In genomic region chr16:90016046-90016445, GRCm38 (mm10) we compare ENCODE assay signal across 17 mouse cellular contexts.
DNase-seq lines count a peak whose midpoint lies in the region; ATAC-seq lines count a peak whose summit lies in the region.
"Had no signal": no experiment of that assay in that cellular context is flagged by ENCODE, and none has a peak within 500 bp of the region (broad histone marks: within the 10 kb centered on the region; RNA-seq: fewer than 3 reads in every experiment).

No protein-coding gene starts in this region.

- 34% methylated on average over 4 of the region's 4 CpGs for WGBS in kidney, embryonic 16.5 days
- 25% methylated on average over 4 of the region's 4 CpGs for WGBS in lung, embryonic 16.5 days

- no peak overlapping the region for H3K4me3 ChIP-seq in kidney, embryonic 16.5 days (ENCODE audit: low read length)
- H3K4me3 ChIP-seq in lung, embryonic 16.5 days (ENCODE audit: low read length), result no peak overlapping the region
- H3K4me3 ChIP-seq: embryonic facial prominence, embryonic 10.5 days; forebrain, embryonic 13.5 days; heart, embryonic 12.5 days had no signal

- H3K27me3 ChIP-seq in kidney, embryonic 16.5 days (ENCODE audit: insufficient read depth, low read length), result no peaks in the 10 kb centered on the region
- no peaks in the 10 kb centered on the region for H3K27me3 ChIP-seq in lung, embryonic 16.5 days (ENCODE audit: control insufficient read depth, insufficient read depth, low read depth, low read length)
- H3K27me3 ChIP-seq: forebrain, embryonic 13.5 days; heart, embryonic 12.5 days had no signal

- no peak overlapping the region for H3K27ac ChIP-seq in kidney, embryonic 16.5 days (ENCODE audit: low read length)
- peak overlapping the region; percentile 34 for H3K27ac ChIP-seq in lung, embryonic 16.5 days (ENCODE audit: low read length)
- H3K27ac ChIP-seq: embryonic facial prominence, embryonic 10.5 days; forebrain, embryonic 13.5 days had no signal

- H3K9ac ChIP-seq in kidney, embryonic 16.5 days (replicated peaks; ENCODE audit: low read length), result no peak overlapping the region
- H3K9ac ChIP-seq in lung, embryonic 16.5 days (ENCODE audit: low read length), result no peak overlapping the region
- H3K9ac ChIP-seq: forebrain, embryonic 13.5 days; forebrain, postnatal 0 days; heart, embryonic 12.5 days had no signal

- DNase-seq in kidney, adult 9 months, result peak; percentile 5
- no peak for DNase-seq in kidney, adult 11 months
- peak; percentile 21 to 32 for DNase-seq in kidney, postnatal 4 days
- DNase-seq in lung, postnatal 10 days, result no peak
- peak; percentile 23 for DNase-seq in lung, postnatal 36 days
- no peak for DNase-seq in adrenal gland, adult 2 months
- DNase-seq: adrenal gland, adult 8-10 months; adrenal gland, postnatal 36 days; cerebellum, adult 2 months; cerebellum, postnatal 10 days; forebrain, postnatal 0 days; gastrocnemius, postnatal 14 days had no signal

- H3K4me1 ChIP-seq in kidney, embryonic 16.5 days (ENCODE audit: insufficient read depth, low read length), result peaks cover 29% of the 10 kb centered on the region
- peaks cover 21% of the 10 kb centered on the region for H3K4me1 ChIP-seq in lung, embryonic 16.5 days (replicated peaks; ENCODE audit: control insufficient read depth, insufficient read depth, low read length)

- no peak overlapping the region for H3K4me2 ChIP-seq in kidney, embryonic 16.5 days (replicated peaks; ENCODE audit: low read depth, low read length)
- H3K4me2 ChIP-seq in lung, embryonic 16.5 days (ENCODE audit: low read depth, low read length), result no peak overlapping the region
- H3K4me2 ChIP-seq: forebrain, embryonic 13.5 days; heart, embryonic 12.5 days had no signal

- H3K36me3 ChIP-seq in kidney, embryonic 16.5 days (ENCODE audit: insufficient read depth, low read length), result no peaks in the 10 kb centered on the region
- H3K36me3 ChIP-seq in lung, embryonic 16.5 days (ENCODE audit: control insufficient read depth, insufficient read depth, low read length), result no peaks in the 10 kb centered on the region
- H3K36me3 ChIP-seq: heart, embryonic 12.5 days had no signal

- H3K9me3 ChIP-seq in kidney, embryonic 16.5 days (ENCODE audit: low read length), result no peaks in the 10 kb centered on the region; the same call in 1 of the 2 replicates
- H3K9me3 ChIP-seq in lung, embryonic 16.5 days (ENCODE audit: control insufficient read depth, low read length), result no peaks in the 10 kb centered on the region
- H3K9me3 ChIP-seq: embryonic facial prominence, embryonic 10.5 days; forebrain, embryonic 13.5 days; heart, embryonic 12.5 days had no signal

- no peak for ATAC-seq in kidney, embryonic 16.5 days (ENCODE audit: low FRiP score, low TSS enrichment)
- peak; percentile 69 for ATAC-seq in lung, embryonic 16.5 days (ENCODE audit: low read depth)
- ATAC-seq: forebrain, embryonic 13.5 days; forebrain, postnatal 0 days had no signal

Comparison
In these comparisons a context has a peak if more than half of its experiments do, and no peak if none do; other contexts are left out.
1. DNase-seq: peak in kidney, adult 9 months (single experiment), kidney, postnatal 4 days (2 of 2) and lung, postnatal 36 days (single experiment); none in kidney, adult 11 months (single experiment), lung, postnatal 10 days (single experiment) and adrenal gland, adult 2 months (single experiment).